Mouse (Mus musculus) liver, adult 2 months (tissue): ENCODE data around the gene Ica1. TPM values are rescaled to one million over a fixed set of nuclear protein-coding genes. Genes with fewer than 3 reads are reported as not detected.

Experiments
- DNase-seq: peaks from one replicate; pipeline ENCODE4 v3.0.0-alpha.2; 2011; ENCODE audit warnings: low read depth, low spot score; ENCODE audit errors: extremely low read depth
- H3K27ac ChIP-seq: fragments of 200-500 bp; replicated peaks from 2 replicates; pipeline ENCODE4 v1.5.1; 2012; ENCODE audit warnings: low read depth, mild to moderate bottlenecking, control low read depth, inconsistent platforms, low read length; ENCODE audit not compliant: insufficient read depth
- H3K27me3 ChIP-seq: fragments of 200-500 bp; 2 replicates; pipeline ENCODE4 v1.6.1; 2012; ENCODE audit warnings: mild to moderate bottlenecking, moderate library complexity, low read length, inconsistent platforms; ENCODE audit not compliant: control insufficient read depth, insufficient read depth
- H3K36me3 ChIP-seq: fragments of 200-500 bp; 2 replicates; pipeline ENCODE4 v1.6.1; 2012; ENCODE audit warnings: low read length, inconsistent platforms; ENCODE audit not compliant: control insufficient read depth, insufficient read depth
- H3K4me1 ChIP-seq: fragments of 200-500 bp; 2 replicates; pipeline ENCODE4 v1.6.1; 2011; ENCODE audit warnings: low read length; ENCODE audit not compliant: control insufficient read depth, insufficient read depth
- H3K4me3 ChIP-seq: fragments of 200-500 bp; 2 replicates; pipeline ENCODE4 v1.5.1; 2011; ENCODE audit warnings: low read depth, mild to moderate bottlenecking, control low read depth, low read length, moderate library complexity; ENCODE audit not compliant: insufficient read depth
- H3K79me2 ChIP-seq: fragments of 200-500 bp; 2 replicates; pipeline ENCODE4 v1.6.1; 2012; ENCODE audit warnings: inconsistent platforms, mild to moderate bottlenecking, low read length, moderate library complexity; ENCODE audit not compliant: control insufficient read depth, insufficient read depth
- H3K9ac ChIP-seq: fragments of 200-500 bp; 2 replicates; pipeline ENCODE4 v1.6.1; 2012; ENCODE audit warnings: low read depth, mild to moderate bottlenecking, control low read depth, inconsistent platforms, low read length
- CTCF ChIP-seq: fragments of 200-500 bp; IDR thresholded peaks from 2 replicates; pipeline ENCODE4 v1.5.1; 2011; ENCODE audit warnings: low read depth, low read length, control low read depth
- POLR2A ChIP-seq: fragments of 200-500 bp; IDR thresholded peaks from 2 replicates; pipeline ENCODE4 v1.6.1; 2011; ENCODE audit warnings: low read length, control low read depth; ENCODE audit not compliant: insufficient read depth; ENCODE audit errors: extremely low read depth
- WGBS: fragments of 180-500 bp; shearing (Covaris S2); methylation state at CpG from one replicate; pipeline ENCODE4 v1.1.7; 2018; 5-methylcytosine and 5-hydroxymethylcytosine counted together
- polyA plus RNA-seq: library from polyadenylated mRNA; depleted of rRNA; stranded (reverse); fragments of >200 nt; gene quantifications from 2 replicates; pipeline ENCODE4 v1.2.3, GENCODE M21; 2012
- total RNA-seq: library from RNA; depleted of rRNA; stranded (reverse); fragments of >200 nt; gene quantifications from 2 replicates; pipeline ENCODE4 v1.2.3, GENCODE M21; 2014

Ica1 gene
- total and polyA plus RNA-seq, 2 experiments, result 0.84 to 2.9 TPM

DNA sequence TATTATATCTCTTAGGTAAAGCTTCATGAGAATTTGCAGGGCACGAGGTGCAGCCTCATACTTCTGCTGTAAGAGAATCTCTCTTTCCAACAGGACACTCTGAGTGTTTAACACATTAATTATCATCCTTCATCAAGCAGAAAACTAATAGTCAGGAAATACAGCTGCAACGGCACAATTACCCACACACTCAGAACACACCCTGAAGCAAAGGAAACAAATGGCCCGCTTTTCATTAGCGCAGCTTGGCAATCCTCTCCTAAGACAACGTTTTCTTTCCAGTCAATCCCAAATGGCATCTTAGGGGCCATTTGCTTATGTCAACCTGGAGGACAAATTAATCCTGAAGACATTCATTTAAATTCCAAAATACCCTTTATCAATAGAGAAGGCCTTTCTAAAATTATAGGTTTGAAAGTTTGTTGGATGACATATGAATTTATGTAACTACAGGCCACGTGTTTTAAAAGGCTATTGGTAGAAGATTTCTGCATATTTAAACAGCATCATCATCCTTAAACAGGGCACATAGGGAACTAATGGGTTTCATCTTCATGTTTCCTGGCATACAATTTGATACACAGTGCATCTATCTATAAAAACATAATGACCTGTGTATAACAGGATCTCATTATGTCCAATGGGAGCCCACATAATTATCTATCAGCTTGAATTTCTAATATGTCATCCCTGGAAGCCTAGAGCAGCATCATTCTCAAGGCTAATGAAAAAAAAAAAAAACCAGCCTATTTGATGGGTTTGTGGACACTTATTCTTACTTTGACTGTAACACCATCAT, 110.1 kb downstream of the Ica1 start:
- Histone ChIP-seq H3K4me1 (no peaks in the 10 kb centered on the region), H3K79me2 (no peaks in the 10 kb centered on the region), H3K9ac (no peak overlapping the region), H3K27me3 (no peaks in the 10 kb centered on the region), H3K36me3 (no peaks in the 10 kb centered on the region), H3K4me3 (no peak overlapping the region), H3K27ac (no peak overlapping the region)
- 85% methylated on average over 6 of the region's 6 CpGs for WGBS
- TF ChIP-seq POLR2A, result no peak
- no peak for TF ChIP-seq CTCF
- no peak for DNase-seq

- H3K4me1 ChIP-seq, result no peaks in the 10 kb centered on the region
- no peak for DNase-seq
- H3K9ac ChIP-seq, result no peak overlapping the region
- H3K4me3 ChIP-seq, result no peak overlapping the region
- no peak overlapping the region for H3K27ac ChIP-seq
- no peaks in the 10 kb centered on the region for H3K27me3 ChIP-seq
- no peaks in the 10 kb centered on the region for H3K79me2 ChIP-seq
- 94% methylated on average over 5 of the region's 5 CpGs for WGBS
- no peak for TF ChIP-seq CTCF
- no peak for TF ChIP-seq POLR2A
- no peaks in the 10 kb centered on the region for H3K36me3 ChIP-seq
Observed at GRCm38 (mm10) chr6:8665786-8666185, 112.5 kb downstream of the Ica1 start.

- Histone ChIP-seq H3K9ac (no peak overlapping the region), H3K36me3 (no peaks in the 10 kb centered on the region), H3K79me2 (no peaks in the 10 kb centered on the region), H3K4me1 (no peaks in the 10 kb centered on the region), H3K27me3 (no peaks in the 10 kb centered on the region), H3K27ac (no peak overlapping the region), H3K4me3 (no peak overlapping the region)
- DNase-seq, result no peak
- no peak for TF ChIP-seq CTCF
- TF ChIP-seq POLR2A, result no peak
- WGBS, result 93% methylated on average over 5 of the region's 5 CpGs
Observed at GRCm38 (mm10) chr6:8664956-8665355, 113.3 kb downstream of the Ica1 start.

GRCm38 (mm10) chr6:8663092-8663740, 115.1 kb downstream of the Ica1 start:
- H3K9ac ChIP-seq, result no peak overlapping the region
- 89% methylated on average over 3 of the region's 3 CpGs for WGBS

DNA sequence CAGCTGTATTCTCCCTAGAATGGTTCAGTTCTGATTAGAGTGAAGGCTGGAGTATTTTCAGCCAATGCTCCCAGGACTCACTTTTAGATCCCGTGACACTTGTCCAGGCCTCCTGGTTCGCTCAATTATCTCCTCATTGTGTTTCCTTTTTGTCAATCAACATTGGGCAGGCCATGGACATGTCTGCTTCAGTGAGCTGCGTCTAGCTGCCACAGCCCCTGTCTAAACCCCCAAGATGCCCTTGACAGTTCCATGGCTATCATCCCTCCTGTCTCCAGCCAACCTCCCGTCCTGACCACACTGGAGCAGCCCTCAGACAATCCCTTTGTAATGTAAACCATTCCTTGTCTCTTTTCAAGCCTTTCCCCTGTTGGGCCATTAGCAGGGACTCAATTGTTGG, 116.9 kb downstream of the Ica1 start:
- TF ChIP-seq POLR2A (no peak), CTCF (no peak)
- DNase-seq, result no peak

More at GRCm38 (mm10) chr6:8663092-8663740, 115.1 kb downstream of the Ica1 start:
- no peaks in the 10 kb centered on the region for H3K4me1 ChIP-seq
- TF ChIP-seq CTCF (no peak), POLR2A (no peak)
- no peaks in the 10 kb centered on the region for H3K27me3 ChIP-seq
- no peak overlapping the region for H3K27ac ChIP-seq
- H3K79me2 ChIP-seq, result no peaks in the 10 kb centered on the region
- no peak for DNase-seq
- H3K4me3 ChIP-seq, result no peak overlapping the region
- no peaks in the 10 kb centered on the region for H3K36me3 ChIP-seq

GRCm38 (mm10) chr6:8660076-8660475, 118.2 kb downstream of the Ica1 start:
- Histone ChIP-seq H3K9ac (no peak overlapping the region), H3K4me1 (no peaks in the 10 kb centered on the region), H3K79me2 (no peaks in the 10 kb centered on the region), H3K4me3 (no peak overlapping the region), H3K36me3 (no peaks in the 10 kb centered on the region), H3K27me3 (no peaks in the 10 kb centered on the region), H3K27ac (no peak overlapping the region)
- DNase-seq, result no peak
- TF ChIP-seq CTCF (no peak), POLR2A (no peak)
- WGBS, result 81% methylated on average over 2 of the region's 2 CpGs

More for the DNA sequence above, 116.9 kb downstream of the Ica1 start:
- H3K79me2 ChIP-seq, result no peaks in the 10 kb centered on the region
- H3K36me3 ChIP-seq, result no peaks in the 10 kb centered on the region
- no peaks in the 10 kb centered on the region for H3K4me1 ChIP-seq
- no peak overlapping the region for H3K9ac ChIP-seq
- H3K27me3 ChIP-seq, result no peaks in the 10 kb centered on the region
- H3K4me3 ChIP-seq, result no peak overlapping the region
- no peak overlapping the region for H3K27ac ChIP-seq
- 93% methylated on average over 4 of the region's 4 CpGs for WGBS
